Mouse (Mus musculus) frontal cortex, adult 2 months (tissue): ENCODE data around the gene Stat6. TPM values are rescaled to one million over a fixed set of nuclear protein-coding genes. Genes with fewer than 3 reads are reported as not detected.

Experiments used
- DNase-seq, 2 experiments: peaks; one replicate each; pipeline ENCODE4 v3.0.0; 2022; ENCODE audit warnings: low spot score in 1 of 2; ENCODE audit errors: extremely low spot score in 1 of 2
- polyA plus RNA-seq: library from polyadenylated mRNA; depleted of rRNA; stranded (reverse); fragments of >200 nt; gene quantifications from 2 replicates; pipeline ENCODE4 v1.2.3, GENCODE M21; 2012

The Stat6 gene
- polyA plus RNA-seq, 1 experiment: 11.9 TPM

DNA sequence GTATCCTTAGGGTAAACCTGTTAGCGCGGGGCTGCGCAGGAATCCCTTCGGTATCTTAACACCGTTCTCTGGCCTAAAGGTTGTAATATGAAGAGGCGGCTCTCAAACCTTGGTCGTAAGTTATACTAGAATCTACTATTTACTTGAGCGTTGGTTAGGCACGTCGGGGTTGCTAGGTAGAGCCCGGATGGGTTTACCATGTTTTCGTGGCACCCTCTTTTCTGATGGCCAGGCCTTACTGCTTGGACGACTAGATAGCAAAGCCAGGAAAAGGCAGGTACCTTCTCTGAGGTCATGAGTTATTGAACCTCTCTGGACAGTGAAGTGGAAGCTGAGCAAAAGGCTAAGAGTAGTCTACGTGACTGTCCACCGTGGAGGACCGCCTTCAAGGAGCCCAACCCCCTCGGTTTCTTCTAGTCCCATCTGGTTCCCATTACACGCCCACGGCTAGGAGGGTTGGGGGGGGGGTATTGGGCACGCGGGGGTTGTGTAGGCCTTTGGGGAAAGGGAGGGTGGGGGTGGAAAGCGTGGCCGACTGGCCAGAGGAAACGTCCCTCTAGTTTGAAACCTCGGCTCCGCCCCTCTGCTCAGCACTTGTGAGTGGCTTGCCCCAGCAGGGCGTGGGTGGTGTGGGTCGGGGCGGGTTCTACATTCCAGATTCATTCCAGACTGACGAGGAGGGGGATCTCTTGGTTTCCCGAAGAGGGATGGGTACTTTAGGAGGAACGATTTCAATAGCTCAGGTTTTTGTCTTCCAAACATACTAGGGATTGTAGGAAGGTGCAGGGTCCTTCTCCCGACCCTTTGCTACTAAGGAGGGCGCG is 24.7 kb downstream of the Stat6 start:
- DNase-seq: peak in 1 of 2 experiments; percentile 78

DNA sequence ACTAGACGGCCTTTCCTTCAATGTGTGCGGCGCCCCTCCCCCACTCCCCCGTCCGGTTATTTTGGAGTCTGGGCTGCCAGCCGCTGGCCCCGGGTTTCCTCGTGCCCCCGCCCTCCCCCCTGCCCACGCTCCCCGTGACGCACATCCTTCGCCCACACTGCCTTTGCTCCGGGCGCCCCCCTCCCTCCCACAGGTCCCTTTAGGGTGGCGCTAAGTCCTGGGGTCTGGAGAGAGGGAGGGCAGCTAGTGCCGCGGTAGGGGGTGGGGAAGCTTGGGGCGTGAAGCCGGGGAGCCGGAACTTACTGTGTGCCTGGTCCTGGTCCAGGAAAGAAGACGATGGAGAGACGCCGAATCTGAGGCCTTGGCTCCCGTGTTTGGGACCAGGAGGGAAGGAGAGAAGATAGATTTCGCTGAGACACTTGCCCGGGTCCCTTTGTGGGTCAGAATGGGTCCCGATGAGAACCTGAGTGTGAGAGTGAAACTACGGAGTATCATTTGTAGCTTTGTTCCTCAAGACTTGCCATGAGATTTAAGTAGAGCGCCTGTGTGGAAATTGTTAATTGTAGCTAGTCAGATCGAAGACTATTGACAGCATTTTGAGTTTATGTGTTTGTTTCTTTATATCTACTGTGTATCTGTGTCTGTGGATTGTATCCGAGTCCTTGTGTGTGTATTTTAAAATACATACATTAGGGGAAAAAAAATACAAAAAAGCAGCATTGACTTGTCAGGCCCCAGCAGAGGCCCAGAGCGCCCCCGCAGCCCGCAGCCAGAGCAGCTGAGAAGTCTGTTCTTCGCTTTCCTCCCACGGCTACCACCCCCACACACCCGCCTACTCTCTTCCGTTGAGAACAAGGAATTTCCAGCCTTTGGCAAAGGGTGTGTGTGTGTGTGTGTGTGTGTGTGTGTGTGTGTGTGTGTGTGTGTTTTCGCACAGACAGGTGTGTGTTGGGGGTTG is 25.6 kb downstream of the Stat6 start, which contains the start of gene Nab2:
Nab2 (minus strand) TSS at position 476 of the 958 bp plus-strand sequence.
- peak in 1 of 2 experiments; percentile 91 for DNase-seq

DNA sequence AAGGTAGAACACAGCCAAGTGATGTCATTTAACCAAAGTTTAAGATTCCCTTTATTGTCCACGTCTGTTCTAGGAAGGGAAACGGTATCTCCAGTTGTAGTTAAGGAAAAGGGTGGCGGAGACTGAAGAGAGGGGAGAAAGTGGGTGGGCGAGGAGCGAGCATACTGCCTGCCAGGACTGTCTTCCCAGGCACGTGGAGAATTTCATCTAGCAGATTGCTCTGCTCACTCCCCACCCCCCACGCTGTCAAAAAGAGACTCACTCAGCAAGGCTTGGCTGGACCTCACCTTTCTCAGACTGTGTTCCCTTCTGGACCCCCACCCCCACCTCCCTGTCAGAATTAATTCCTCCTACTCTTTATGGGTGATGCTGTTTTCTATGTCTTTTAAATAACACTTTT is 26.4 kb downstream of the Stat6 start:
- DNase-seq: peak; percentile 56 to 76

DNA sequence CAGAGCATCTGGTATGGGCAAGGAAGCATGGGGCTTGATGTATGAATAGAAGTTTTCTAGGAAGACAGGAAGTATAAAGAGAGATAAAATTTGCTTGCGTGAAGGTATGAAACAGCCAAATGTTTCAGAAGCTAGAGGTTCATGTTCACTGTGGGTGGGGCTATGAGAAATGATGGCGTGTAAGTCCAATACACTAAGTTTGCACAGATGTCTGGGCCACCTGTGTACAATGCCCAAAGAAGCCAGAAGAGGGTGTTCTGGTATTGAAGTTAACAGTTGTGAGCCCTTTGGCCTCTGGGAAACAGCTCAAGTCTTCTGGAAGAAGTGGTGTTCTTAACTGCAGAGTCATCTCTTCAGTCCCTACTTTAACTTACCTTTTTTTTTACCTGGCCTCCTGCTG is 27.4 kb downstream of the Stat6 start:
- DNase-seq: no peak

DNA sequence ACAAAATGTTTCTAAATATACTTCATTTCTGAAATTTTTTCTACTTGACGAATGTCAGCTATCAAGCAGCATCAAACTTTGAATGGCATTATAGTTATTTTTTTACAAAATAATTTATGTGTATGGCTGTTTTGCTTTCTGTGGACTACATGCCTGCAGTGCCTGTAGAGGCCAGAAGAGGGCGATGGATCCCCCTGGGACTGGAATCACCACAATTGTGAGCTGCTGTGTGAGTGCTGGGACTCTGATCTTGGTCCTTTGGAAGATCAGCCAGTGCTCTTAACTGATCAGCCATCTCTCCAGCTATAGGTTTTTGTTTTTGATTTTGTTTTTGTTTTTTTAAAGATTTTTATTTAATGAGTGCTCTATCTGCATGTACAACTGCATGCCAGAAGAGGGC is 28.5 kb downstream of the Stat6 start:
- DNase-seq: no peak

DNA sequence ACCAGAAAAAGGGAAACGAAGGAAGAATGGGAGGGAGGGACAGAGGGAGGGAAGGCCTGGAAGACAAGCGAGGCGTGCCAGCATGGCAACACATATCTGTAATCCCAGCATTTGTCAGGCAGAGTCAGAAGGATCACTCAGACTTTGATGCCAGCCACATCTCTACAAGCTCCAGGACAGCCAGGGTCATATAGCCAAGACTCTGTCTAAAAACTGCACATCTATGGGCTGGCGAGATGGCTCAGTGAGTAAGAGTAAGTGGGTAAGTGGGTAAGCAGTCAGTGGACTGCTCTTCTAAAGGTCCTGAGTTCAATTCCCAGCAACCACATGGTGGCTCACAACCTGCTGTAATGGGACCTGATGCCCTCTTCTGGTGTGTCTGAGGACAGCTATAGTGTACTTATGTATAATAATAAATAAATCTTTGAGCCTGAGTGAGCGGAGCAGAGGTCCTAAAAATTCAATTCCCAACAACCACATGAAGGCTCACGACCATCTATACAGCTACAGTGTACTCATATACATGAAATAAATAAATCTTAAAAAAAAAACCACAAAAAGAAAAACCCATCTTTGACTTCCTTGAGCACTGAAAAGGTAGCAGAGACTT is 31.4 kb downstream of the Stat6 start:
- DNase-seq: no peak

DNA sequence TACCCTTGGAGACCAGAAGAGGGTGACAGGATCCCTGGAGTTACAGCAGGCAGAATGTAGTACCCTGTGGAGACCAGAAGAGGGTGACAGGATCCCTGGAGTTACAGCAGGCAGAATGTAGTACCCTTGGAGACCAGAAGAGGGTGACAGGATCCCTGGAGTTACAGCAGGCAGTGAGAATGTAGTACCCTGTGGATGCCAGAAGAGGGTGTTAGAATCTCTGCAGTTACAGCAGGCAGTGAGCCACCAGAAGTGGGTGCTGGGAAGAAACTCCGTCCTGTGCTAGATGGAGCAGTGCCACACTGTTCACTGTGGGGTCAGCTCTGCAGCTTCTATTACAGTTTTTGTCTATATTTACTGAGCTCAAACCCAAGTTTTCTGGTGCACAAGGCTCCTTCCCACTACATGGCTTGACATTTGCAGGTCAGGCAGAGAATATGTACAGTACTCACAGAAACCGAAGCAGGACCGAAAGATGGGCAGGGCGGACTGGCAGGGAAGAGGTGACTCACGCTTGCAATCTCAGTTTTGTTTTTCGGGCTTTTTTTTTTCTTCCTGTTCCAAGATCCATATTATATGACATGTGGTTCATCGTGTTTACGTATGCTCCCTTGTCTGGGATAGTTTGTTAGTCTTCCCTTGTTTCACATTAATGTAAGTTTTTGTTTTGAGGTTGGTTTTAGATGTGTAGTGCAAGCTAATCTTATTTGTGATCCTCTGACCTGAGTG is 32.2 kb downstream of the Stat6 start:
- peak; percentile 93 to 98 for DNase-seq

DNA sequence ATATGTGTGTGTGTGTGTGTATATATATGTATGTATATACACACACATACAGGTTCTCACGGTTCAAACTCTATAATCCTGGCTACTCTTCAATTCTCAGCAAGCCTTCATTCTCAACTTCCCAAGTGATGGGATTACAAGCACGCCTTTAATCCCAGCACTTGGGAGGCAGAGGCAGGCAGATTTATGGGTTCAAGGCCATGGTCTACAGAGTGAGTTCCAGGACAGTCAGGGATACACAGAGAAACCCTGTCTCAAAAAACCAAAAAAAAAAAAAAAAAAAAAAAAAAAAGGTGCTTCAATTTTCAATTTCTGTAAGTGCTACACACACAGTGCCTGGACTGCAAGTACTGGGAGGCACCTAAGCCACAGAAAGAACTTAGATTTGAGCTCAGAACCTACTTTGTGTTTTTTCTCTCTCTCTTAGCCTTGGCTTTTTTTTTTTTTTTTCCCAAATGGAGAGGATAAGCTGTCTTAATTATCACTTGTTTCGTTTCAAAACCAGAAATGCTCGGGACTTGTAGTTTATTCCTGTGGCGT is 33.1 kb downstream of the Stat6 start:
- DNase-seq: no peak

DNA sequence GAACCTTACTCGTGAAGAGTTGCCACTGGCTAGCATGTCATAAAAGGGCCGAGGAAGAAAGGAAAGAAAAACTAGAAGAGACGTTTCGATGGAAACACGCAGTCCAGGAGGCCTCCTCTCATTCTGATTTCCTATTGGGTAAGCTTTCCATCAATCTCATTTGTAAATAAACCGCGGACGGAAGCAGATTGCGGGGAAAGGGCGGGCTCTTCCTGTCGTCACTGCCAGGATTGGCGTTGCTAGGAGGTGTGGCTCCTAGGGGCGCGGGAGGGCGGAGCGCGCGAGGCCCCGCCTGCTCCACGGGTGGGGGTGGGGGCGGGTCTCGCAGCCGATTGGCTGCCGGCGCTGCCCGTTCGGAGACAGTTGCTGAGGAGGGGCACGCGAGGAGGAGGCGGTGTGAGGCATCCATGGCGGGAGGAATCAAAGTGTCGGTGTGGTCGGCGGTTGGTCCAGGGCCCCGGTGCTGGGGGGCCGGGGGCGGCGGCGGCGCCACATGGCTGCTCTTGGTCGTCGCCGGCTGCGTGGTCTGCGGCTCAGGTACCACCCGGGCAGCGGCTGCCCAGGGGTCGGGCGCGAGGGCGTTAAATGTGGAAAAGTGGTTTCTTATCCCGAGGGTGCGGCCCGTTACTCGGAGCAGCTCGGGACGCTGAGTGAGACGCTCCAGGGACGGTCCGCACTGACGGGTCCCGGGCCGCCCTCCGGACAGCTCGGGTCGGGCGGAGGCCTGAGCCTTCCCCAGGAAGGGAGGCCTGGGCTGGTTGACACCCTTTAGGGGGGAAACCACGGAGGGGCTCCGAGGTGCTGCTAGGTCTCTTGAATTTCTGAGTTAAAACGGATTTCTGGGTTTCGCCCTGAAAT is 34.1 kb downstream of the Stat6 start:
- DNase-seq: peak; percentile 94 to 97

DNA sequence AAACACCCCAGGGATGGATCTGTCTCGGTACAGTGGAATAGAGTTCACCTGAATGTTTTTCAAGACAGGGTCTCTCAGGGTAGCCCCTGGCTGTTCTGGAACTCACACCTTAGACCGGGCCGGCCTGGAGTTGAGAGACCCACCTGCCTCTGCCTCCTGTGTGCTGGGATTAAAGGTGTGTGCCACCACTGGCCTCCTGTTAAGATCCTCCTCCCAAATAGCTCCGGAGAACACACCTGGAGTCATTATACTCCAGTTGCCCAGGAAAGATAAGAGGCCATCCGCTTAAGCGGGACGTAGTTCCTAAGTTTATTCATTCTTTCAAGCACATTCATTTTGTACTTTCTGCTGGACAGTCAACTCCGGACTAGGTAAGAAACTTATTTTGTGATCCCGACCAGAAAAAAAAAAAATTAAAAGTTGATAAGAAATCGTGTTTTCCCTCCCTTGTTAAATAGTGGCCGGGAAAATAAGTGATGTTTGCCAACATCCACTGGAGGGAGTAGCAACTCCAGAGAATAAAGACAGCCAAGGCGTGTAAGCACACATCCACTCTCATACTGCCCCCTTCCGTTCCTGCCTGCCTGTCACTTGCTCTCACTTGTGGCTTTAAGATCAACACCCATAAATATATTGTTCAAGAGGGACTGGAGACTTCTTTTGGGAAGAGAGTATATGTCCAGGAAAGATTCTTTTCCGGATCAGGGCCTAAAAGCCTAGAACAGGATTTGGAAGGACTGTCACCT is 35.0 kb downstream of the Stat6 start:
- peak in 1 of 2 experiments; percentile 76 for DNase-seq

DNA sequence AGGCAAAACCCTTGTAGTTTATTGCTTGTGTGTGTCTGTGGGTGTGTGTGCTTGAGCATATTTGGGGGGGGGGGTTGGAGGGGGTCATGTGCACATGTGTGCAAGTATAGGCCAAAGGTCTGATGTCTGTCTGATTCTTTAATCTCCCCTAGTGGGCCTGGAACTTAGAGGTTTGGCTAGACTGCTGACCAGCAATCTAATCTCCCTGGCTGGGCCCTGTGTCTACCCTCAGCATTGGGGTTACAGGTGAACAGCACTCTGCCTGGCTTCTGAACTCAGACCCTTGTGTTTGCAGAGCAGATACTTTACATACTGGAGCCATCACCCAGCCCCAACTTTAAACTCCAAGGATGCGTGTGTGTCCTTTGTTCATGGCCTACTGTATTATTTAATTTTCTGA is 36.4 kb downstream of the Stat6 start:
- DNase-seq: no peak

DNA sequence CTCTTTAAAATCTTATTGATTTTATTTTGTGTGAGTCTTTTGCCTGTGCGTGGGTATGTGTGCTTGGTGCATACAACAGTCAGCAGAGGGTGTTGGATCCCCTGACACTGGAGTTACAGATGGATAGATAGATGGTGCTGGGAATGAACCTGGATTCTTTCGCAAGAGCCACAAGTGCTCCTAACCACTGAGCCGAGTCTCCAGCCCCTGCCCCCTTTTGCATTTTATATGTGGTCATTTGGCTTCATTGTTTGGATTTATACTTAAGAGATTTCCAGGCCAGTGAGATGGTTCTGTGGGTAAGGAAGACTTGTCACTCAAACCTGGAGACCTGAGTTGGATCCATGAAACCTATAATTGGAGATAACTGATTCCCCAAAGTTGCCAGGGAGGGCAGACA is 37.1 kb downstream of the Stat6 start:
- DNase-seq: no peak

DNA sequence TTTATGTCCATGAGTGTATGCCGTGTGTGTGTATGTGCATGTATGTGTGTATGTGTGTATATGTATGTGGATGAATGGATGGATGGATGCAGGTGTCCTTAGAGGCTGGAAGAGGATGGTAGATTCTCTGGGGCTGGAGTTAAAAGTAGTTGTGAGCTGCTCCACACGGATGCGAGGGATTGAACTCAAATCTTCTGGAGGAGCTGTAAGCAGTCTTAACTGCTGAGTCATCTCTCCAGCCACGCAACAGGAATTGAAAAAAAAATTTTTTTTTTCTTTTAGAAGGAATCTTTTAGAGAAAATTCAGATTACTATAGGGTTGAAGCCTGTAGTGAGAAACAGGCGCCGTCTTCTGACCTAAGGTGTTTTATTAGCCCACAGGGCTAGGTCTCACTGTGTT is 40.1 kb downstream of the Stat6 start:
- DNase-seq: no peak

DNA sequence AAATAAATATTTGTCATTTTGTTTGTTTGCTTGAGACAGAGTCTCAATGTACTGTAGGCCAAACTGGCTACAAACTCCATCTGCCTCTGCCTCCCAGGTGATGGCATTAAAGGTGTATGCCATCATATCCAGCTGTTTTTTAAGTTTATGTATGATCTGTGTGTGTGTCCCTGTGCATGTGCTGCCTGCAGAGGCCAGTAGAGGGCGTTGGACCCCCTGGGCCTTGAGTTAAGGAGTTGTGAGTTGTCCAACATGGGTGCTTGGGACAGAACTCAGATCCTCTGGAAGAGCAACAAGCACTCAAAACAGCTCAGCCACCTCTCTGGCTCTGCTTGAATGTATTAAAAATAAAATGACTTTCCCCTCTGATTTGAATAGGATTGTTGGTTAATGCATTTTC is 48.3 kb downstream of the Stat6 start:
- no peak for DNase-seq

DNA sequence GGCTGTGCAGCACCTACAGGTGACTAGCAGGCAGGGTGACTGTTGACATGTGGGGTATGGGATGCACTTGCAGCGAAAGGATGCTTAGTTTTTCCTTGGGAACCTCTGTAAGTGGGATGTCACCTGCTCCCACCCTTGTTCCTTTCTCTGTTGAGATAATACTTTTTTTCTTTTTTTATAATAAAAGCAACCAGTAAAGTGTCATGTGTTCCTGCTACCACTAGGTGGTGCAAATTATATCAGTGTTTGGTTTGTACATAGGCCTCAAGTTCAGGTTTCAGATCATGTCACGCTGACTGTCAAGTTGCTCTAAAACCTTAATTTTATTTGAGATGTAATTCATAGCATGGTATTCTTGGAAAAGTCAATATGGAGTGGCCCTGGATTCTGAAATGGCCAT is 51.9 kb downstream of the Stat6 start:
- peak in 1 of 2 experiments; percentile 46 for DNase-seq

DNA sequence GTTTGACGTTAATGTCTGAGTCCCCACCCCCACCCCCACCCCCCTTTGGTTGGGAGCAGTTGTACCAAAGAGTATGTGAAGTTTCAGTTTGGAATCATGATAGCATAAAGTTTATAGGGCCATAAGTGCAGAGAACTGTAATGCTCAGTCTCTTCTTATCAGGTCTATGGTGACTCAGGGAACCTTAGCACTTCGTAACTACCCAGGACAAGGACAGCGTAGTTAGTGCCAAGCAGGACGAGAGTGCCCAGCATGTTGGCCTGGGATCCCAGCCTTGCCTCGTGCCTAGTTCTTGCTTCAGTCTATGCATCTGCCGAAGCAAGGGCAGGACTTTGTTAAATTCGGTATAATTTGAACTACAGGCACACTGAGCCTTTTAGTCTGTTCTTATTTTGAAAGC is 53.0 kb downstream of the Stat6 start:
- no peak for DNase-seq

DNA sequence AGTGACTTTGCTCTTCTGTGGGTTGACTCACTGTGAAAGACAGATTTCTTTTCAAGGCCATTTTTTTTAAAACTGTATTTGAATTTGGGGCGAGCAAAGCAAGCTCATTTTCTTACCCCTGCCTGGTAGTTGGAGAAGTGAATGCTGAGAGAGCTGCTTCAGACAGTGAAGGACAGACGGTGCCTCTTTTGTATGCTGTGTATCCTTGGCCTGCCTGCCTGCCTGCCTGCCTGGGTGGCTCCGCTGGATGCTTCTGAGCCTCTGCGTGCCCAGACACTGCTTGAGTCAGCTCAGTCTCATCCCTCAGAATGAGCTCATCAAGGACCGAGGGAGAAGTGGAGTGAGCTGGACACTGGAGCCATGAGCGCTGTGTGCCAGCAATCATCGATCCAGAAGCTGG is 56.2 kb downstream of the Stat6 start:
- DNase-seq: no peak

DNA sequence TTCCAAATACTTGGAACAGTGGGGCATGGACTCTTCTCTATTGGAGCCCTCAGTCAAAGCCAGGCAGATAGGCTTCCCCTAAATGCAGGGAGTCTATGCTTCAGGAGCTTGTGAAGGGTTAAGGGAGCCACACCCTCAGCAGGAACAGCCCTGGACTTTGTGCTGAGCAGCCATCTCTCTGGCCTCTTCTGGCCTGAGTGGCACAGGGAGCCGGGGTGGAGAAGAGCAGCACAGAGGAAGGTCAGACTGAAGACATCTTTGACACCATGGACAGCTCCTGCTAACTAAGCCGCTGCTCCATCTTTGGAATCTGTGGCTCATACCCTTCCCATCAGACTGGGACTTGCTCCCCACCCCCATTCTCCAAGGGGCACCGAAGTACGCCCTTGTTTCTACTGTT is 60.5 kb downstream of the Stat6 start:
- no peak for DNase-seq
